Mouse (Mus musculus) embryonic facial prominence, embryonic 15.5 days (tissue): ENCODE measurements around the gene Rasl11b. TPM values are rescaled to one million over a fixed set of nuclear protein-coding genes. Genes with fewer than 3 reads are reported as not detected.

Experiments
- ATAC-seq: fragments of 200-750 bp; cut with Nextera tagmentation; 2 replicates; pipeline ENCODE4 v1.8.0; 2017; ENCODE audit warnings: low read depth, moderate TSS enrichment; ENCODE audit not compliant: insufficient number of reproducible peaks, low FRiP score, low TSS enrichment
- H3K27ac ChIP-seq: fragments of 300-500 bp; sonication (generic); replicated peaks from 2 replicates; pipeline ENCODE4 v1.5.1; 2015; ENCODE audit warnings: mild to moderate bottlenecking, inconsistent platforms
- H3K27me3 ChIP-seq: fragments of 300-500 bp; sonication (generic); 2 replicates; pipeline ENCODE4 v1.6.1; 2015; ENCODE audit warnings: inconsistent platforms
- H3K36me3 ChIP-seq: fragments of 300-500 bp; sonication (generic); 2 replicates; pipeline ENCODE4 v1.6.1; 2015; ENCODE audit warnings: mild to moderate bottlenecking, inconsistent platforms
- H3K4me1 ChIP-seq: fragments of 300-500 bp; sonication (generic); 2 replicates; pipeline ENCODE4 v1.6.1; 2015; ENCODE audit warnings: inconsistent platforms
- H3K4me2 ChIP-seq: fragments of 300-500 bp; sonication (generic); replicated peaks from 2 replicates; pipeline ENCODE4 v1.6.1; 2015; ENCODE audit warnings: mild to moderate bottlenecking, inconsistent platforms
- H3K4me3 ChIP-seq: fragments of 300-500 bp; sonication (generic); replicated peaks from 2 replicates; pipeline ENCODE4 v1.5.1; 2015; ENCODE audit warnings: mild to moderate bottlenecking, inconsistent platforms
- H3K9ac ChIP-seq: fragments of 300-500 bp; sonication (generic); 2 replicates; pipeline ENCODE4 v1.6.1; 2015; ENCODE audit warnings: inconsistent platforms
- H3K9me3 ChIP-seq: fragments of 300-500 bp; sonication (generic); replicated peaks from 2 replicates; pipeline ENCODE4 v1.6.1; 2016; ENCODE audit warnings: inconsistent platforms
- WGBS: fragments of 180-500 bp; shearing (Covaris S2); methylation state at CpG from one replicate; pipeline ENCODE4 v1.1.7; 2015; 5-methylcytosine and 5-hydroxymethylcytosine counted together
- polyA plus RNA-seq: library from polyadenylated mRNA; unstranded; fragments of >200 nt; fragmentation: Nextera tagmentation; extraction: Ambion mirVana; gene quantifications from 2 replicates; pipeline ENCODE4 v1.2.1, GENCODE M21; 2015

Rasl11b gene
- 123 and 138 TPM in 2 replicates for polyA plus RNA-seq

DNA sequence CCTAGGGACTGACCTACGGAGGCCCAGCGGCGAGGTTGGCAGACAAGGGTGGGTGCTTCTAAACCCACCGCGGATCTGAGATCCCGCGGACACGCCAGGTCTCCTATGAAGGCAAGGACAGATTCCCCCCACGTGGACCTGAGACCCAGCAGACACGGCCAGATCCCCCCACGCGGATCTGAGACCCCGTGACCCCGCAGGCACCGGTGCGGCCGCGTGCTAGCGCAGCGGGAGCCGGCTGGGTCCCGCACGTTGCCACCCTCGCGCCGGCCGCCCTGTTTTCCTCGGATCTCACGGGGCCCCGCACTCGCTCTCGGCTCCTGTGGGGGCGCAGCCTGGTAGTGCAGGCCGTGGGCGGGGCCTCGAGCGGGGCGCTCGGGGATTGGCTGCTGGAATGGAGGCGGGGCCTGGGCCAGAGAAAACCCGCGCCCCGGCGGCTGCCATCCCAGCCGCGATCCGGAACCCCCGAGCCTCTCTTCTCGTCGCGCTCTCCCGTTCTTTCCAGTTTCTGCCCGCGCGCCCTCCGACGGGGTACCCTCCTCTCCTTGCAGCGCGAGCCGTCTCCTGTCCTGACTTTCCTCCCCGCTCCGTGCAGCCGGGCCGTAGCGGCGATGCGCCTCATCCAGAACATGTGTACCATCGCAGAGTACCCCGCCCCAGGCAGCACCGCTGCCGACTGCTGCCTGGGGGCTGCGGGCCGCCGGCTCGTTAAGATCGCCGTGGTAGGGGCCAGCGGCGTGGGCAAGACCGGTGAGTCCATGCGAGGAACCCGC is at the start of gene Rasl11b:
TSS of gene Rasl11b (plus strand) at position 446 of the 773 bp plus-strand sequence.
- peak; percentile 91 for ATAC-seq
- H3K4me3 ChIP-seq, result peak within 1 kb of the TSS; percentile 99
- under 1% methylated on average over 82 of the region's 82 CpGs for WGBS
- peak within 1 kb of the TSS; percentile 92 for H3K27ac ChIP-seq
- H3K4me1 ChIP-seq, result peaks cover 57% of the 10 kb centered on the region
- H3K36me3 ChIP-seq, result peaks cover 22% of the 10 kb centered on the region
- H3K9ac ChIP-seq, result peak within 1 kb of the TSS; percentile 99
- no peaks in the 10 kb centered on the region for H3K9me3 ChIP-seq
- peak within 1 kb of the TSS; percentile 98 for H3K4me2 ChIP-seq
- no peaks in the 10 kb centered on the region for H3K27me3 ChIP-seq

DNA sequence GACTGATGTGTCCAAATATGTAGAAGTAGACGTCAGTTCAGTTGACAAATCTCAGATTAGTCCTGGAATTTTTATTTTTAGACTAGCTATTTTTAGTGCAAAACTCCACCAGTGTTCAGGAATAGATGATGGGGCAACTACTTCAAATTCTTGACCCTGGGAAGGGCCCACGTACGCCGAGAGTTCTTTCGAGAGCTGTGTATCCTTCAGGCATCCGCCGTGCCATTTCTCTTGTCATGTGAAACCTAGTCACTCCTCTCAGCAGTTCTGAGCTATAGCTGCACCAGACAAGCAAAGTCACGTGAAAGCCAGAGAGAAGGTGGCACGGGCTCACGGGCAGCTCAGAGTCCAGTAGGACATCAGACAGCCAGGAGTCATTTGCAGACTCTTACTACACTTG is 47.5 kb upstream of the Rasl11b start:
- H3K9ac ChIP-seq, result no peak overlapping the region
- WGBS, result 64% methylated on average over 10 of the region's 10 CpGs
- no peaks in the 10 kb centered on the region for H3K9me3 ChIP-seq
- H3K4me1 ChIP-seq, result no peaks in the 10 kb centered on the region
- H3K36me3 ChIP-seq, result no peaks in the 10 kb centered on the region
- no peak for ATAC-seq
- H3K27me3 ChIP-seq, result no peaks in the 10 kb centered on the region
- H3K4me3 ChIP-seq, result no peak overlapping the region
- H3K4me2 ChIP-seq, result no peak overlapping the region
- H3K27ac ChIP-seq, result no peak overlapping the region

- no peaks in the 10 kb centered on the region for H3K36me3 ChIP-seq
- H3K9ac ChIP-seq, result no peak overlapping the region
- H3K4me3 ChIP-seq, result no peak overlapping the region
- H3K27me3 ChIP-seq, result no peaks in the 10 kb centered on the region
- no peaks in the 10 kb centered on the region for H3K9me3 ChIP-seq
- H3K27ac ChIP-seq, result no peak overlapping the region
- ATAC-seq, result no peak
- H3K4me2 ChIP-seq, result no peak overlapping the region
- 82% methylated on average over 6 of the region's 6 CpGs for WGBS
- H3K4me1 ChIP-seq, result 0 out of 2 replicates have a peak, but pooled peaks cover 2% of the 10 kb centered on the region
Measured at GRCm38 (mm10) chr5:74149975-74150374, 45.1 kb upstream of the Rasl11b start.

GRCm38 (mm10) chr5:74151774-74152173 is 43.3 kb upstream of the Rasl11b start:
- WGBS, result 83% methylated on average over 11 of the region's 11 CpGs
- no peak overlapping the region for H3K9ac ChIP-seq
- ATAC-seq, result no peak
- H3K4me3 ChIP-seq, result no peak overlapping the region
- H3K4me2 ChIP-seq, result no peak overlapping the region
- no peaks in the 10 kb centered on the region for H3K36me3 ChIP-seq
- 0 out of 2 replicates have a peak, but pooled peaks cover 10% of the 10 kb centered on the region for H3K4me1 ChIP-seq
- H3K27ac ChIP-seq, result no peak overlapping the region
- no peaks in the 10 kb centered on the region for H3K27me3 ChIP-seq
- no peaks in the 10 kb centered on the region for H3K9me3 ChIP-seq

DNA sequence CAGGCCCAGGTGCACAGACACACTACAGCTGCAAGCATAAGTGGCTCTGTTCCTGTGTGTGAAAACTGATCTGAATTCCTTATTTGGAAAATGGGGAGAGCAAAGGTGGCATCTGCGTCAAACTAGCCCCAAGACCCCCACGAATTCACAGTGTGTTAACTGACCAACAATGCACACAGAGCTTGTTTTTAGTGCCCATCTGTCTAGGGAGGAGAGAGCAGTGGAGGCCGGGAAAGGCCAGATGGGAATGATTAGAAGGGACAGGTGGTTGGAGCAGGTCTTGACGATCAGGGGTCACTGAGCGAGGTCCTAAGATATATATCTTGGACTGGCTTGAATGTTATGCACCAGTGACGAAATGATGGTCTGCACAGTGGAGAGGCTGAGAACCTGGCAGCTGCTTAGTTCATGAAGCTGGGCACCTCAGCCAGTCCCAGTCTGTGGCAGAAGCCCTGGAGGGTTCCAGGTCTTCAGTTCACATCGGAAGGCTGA is 39.2 kb upstream of the Rasl11b start:
- peaks cover 28% of the 10 kb centered on the region for H3K4me1 ChIP-seq
- H3K27me3 ChIP-seq, result no peaks in the 10 kb centered on the region
- H3K36me3 ChIP-seq, result no peaks in the 10 kb centered on the region
- no peak for ATAC-seq
- H3K4me2 ChIP-seq, result no peak overlapping the region
- WGBS, result 53% methylated on average over 7 of the region's 7 CpGs
- H3K9ac ChIP-seq, result no peak overlapping the region
- H3K27ac ChIP-seq, result no peak overlapping the region
- H3K9me3 ChIP-seq, result no peaks in the 10 kb centered on the region
- H3K4me3 ChIP-seq, result no peak overlapping the region

- Histone ChIP-seq H3K27ac (peak overlapping the region; percentile 92), H3K4me1 (peaks cover 54% of the 10 kb centered on the region), H3K27me3 (no peaks in the 10 kb centered on the region), H3K36me3 (no peaks in the 10 kb centered on the region), H3K9me3 (no peaks in the 10 kb centered on the region), H3K4me2 (no peak overlapping the region), H3K4me3 (no peak overlapping the region), H3K9ac (no peak overlapping the region)
- ATAC-seq, result peak; percentile 72
- WGBS, result 35% methylated on average over 6 of the region's 6 CpGs
Measured at GRCm38 (mm10) chr5:74158929-74159632, 36.0 kb upstream of the Rasl11b start.

GRCm38 (mm10) chr5:74159906-74160305 is 35.2 kb upstream of the Rasl11b start:
- Histone ChIP-seq H3K27ac (peak overlapping the region; percentile 92), H3K4me1 (peaks cover 60% of the 10 kb centered on the region), H3K9me3 (no peaks in the 10 kb centered on the region), H3K36me3 (no peaks in the 10 kb centered on the region), H3K9ac (no peak overlapping the region), H3K4me2 (no peak overlapping the region), H3K4me3 (no peak overlapping the region), H3K27me3 (no peaks in the 10 kb centered on the region)
- WGBS, result 21% methylated on average over 7 of the region's 7 CpGs
- ATAC-seq, result no peak

GRCm38 (mm10) chr5:74160349-74160748 is 34.7 kb upstream of the Rasl11b start:
- WGBS, result 55% methylated on average over 4 of the region's 4 CpGs
- Histone ChIP-seq H3K4me2 (no peak overlapping the region), H3K27ac (peak overlapping the region; percentile 92), H3K4me3 (no peak overlapping the region), H3K4me1 (peaks cover 56% of the 10 kb centered on the region), H3K27me3 (no peaks in the 10 kb centered on the region), H3K36me3 (no peaks in the 10 kb centered on the region), H3K9ac (no peak overlapping the region), H3K9me3 (no peaks in the 10 kb centered on the region)
- no peak for ATAC-seq

DNA sequence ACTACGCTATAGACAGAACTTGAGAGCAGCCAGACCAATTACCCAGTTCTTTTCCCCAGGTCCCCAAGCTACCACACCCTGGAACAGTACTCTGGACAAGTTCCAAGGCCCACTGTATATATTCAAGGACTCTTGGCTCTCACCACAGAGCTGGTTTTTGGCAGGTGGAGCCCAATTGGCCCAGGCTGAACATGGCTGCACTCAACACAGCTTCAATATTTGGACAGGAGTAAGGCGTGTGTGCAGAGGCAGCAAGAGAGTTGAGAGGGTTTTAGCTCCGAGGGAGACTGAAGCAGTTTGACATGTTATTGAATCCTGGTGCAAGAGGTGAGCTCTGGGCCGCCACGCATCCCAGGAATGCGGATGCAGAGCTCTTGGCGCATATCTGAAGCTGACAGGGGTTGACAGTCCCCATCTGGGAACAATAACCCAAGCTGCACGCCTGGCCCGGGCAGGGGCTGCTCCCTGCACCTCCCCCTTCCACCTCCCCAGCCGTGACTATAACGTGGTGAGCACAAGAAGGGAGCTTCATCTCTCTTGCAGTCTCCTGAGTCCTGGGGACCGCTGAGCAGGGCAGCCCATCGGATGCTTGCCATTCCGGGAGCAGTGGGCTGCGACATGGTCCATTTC is 33.7 kb upstream of the Rasl11b start:
- Histone ChIP-seq H3K9ac (no peak overlapping the region), H3K4me1 (peaks cover 55% of the 10 kb centered on the region), H3K27ac (peak overlapping the region; percentile 92), H3K36me3 (no peaks in the 10 kb centered on the region), H3K4me2 (peak overlapping the region; percentile 50), H3K27me3 (no peaks in the 10 kb centered on the region), H3K9me3 (no peaks in the 10 kb centered on the region), H3K4me3 (peak overlapping the region; percentile 21)
- WGBS, result 3% methylated on average over 15 of the region's 15 CpGs
- peak; percentile 86 for ATAC-seq

DNA sequence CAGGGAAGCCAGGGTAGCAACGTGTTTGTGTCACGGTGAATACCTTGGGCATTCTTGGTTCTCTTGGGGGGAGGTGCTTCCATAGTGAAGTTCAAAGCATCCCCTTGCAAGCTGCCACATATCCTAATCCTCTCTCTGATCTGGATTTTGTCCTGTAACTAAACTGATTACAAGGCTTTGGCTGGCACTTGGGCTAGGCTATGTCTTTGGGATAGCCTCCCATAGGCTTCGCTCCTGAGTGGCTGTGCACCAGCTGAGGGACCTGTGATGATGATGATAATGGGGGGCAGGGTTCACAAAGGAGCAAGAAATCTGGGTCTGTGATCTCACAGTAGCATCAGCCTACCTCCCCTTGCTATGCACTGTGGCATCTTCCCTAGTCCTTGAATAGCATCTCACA is 33.1 kb upstream of the Rasl11b start:
- no peaks in the 10 kb centered on the region for H3K36me3 ChIP-seq
- peak overlapping the region; percentile 92 for H3K27ac ChIP-seq
- peak overlapping the region; percentile 50 for H3K4me2 ChIP-seq
- ATAC-seq, result no peak
- H3K27me3 ChIP-seq, result no peaks in the 10 kb centered on the region
- H3K4me1 ChIP-seq, result peaks cover 52% of the 10 kb centered on the region
- no peaks in the 10 kb centered on the region for H3K9me3 ChIP-seq
- H3K4me3 ChIP-seq, result peak overlapping the region; percentile 21
- WGBS, result 19% methylated on average over 3 of the region's 3 CpGs
- no peak overlapping the region for H3K9ac ChIP-seq

DNA sequence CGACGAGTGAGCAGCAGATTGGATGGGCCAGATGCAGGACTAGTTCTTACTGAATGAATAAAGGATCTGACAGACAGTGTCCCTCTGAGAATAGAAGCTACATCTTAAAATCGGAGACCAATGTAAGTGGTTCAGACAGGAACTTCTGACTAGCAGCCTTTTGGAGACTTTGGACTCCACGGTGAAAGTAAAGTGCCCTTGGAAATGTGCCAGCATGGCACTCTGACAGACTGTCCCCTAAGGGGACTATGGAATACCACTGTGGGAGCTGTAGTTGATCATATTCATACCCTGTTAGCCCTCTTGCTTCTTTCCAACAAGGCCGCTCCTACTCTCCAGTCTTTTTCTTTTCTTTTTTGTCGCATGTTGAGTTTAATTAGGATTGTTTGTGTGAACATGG is 31.9 kb upstream of the Rasl11b start:
- H3K27ac ChIP-seq, result no peak overlapping the region
- 57% methylated on average over 6 of the region's 6 CpGs for WGBS
- H3K9me3 ChIP-seq, result no peaks in the 10 kb centered on the region
- no peak overlapping the region for H3K9ac ChIP-seq
- no peak overlapping the region for H3K4me3 ChIP-seq
- H3K36me3 ChIP-seq, result no peaks in the 10 kb centered on the region
- peaks cover 57% of the 10 kb centered on the region for H3K4me1 ChIP-seq
- no peaks in the 10 kb centered on the region for H3K27me3 ChIP-seq
- no peak overlapping the region for H3K4me2 ChIP-seq
- ATAC-seq, result no peak
